Comparison of ENCODE assay signal across 13 mouse cellular contexts in genomic region chr4:21407850-21408249, GRCm38 (mm10).
A peak's percentile ranks its signal among the peaks of the same experiment; 100 is the strongest.
DNase-seq lines count a peak whose midpoint lies in the region.
"Had no signal": no experiment of that assay in that cellular context is flagged by ENCODE, and none has a peak within 500 bp of the region (broad histone marks: within the 10 kb centered on the region; RNA-seq: fewer than 3 reads in every experiment).

No protein-coding gene starts in this region.

- H3K27me3 ChIP-seq in forebrain, embryonic 10.5 days (ENCODE audit: poor library complexity, severe bottlenecking): no peaks in the 10 kb centered on the region
- H3K27me3 ChIP-seq: limb, embryonic 12.5 days; neural tube, embryonic 15.5 days had no signal

- H3K9me3 ChIP-seq in forebrain, embryonic 10.5 days: no peaks in the 10 kb centered on the region
- H3K9me3 ChIP-seq: limb, embryonic 12.5 days; neural tube, embryonic 15.5 days had no signal

- H3K4me3 ChIP-seq in forebrain, embryonic 10.5 days: no peak overlapping the region
- H3K4me3 ChIP-seq: limb, embryonic 12.5 days; neural tube, embryonic 15.5 days had no signal

- no peak overlapping the region for H3K27ac ChIP-seq in forebrain, embryonic 10.5 days
- H3K27ac ChIP-seq: limb, embryonic 12.5 days; macrophage; neural tube, embryonic 15.5 days had no signal

- intact Hi-C loops in left cerebral cortex, postnatal 4 days (cut with DNase I): no loop called here
- intact Hi-C loops in left cerebral cortex, postnatal 14 days (cut with DNase I): no loop called here

- no peaks in the 10 kb centered on the region for H3K36me3 ChIP-seq in forebrain, embryonic 10.5 days (replicated peaks)
- H3K36me3 ChIP-seq: limb, embryonic 12.5 days; neural tube, embryonic 15.5 days had no signal

- H3K4me1 ChIP-seq in forebrain, embryonic 10.5 days: no peaks in the 10 kb centered on the region
- H3K4me1 ChIP-seq: limb, embryonic 12.5 days; neural tube, embryonic 15.5 days had no signal

- DNase-seq in adrenal gland, postnatal 14 days: peak; percentile 4
- DNase-seq in adrenal gland, adult 2 months: no peak
- DNase-seq in left cerebral cortex, postnatal 4 days: peak; percentile 4
- DNase-seq in left cerebral cortex, postnatal 14 days (ENCODE audit: low spot score in 2 of 2): no peak
- DNase-seq in WW6 (ENCODE audit: low read depth, low spot score): peak; percentile 5
- DNase-seq in mesoderm, embryonic 11.5 days (ENCODE audit: low read depth, low spot score): peak; percentile 23
- no peak for DNase-seq in cerebellum, adult 9-10 months
- DNase-seq in forebrain, embryonic 10.5 days (ENCODE audit: extremely low spot score, low spot score): no peak
- DNase-seq: cerebellum, postnatal 25 days; kidney, postnatal 14 days had no signal

Comparison
In these comparisons a context has a peak if more than half of its experiments do, and no peak if none do; other contexts are left out.
1. DNase-seq: peak in adrenal gland, postnatal 14 days (single experiment), left cerebral cortex, postnatal 4 days (single experiment), WW6 (single experiment) and mesoderm, embryonic 11.5 days (single experiment); none in adrenal gland, adult 2 months (single experiment), left cerebral cortex, postnatal 14 days (0 of 2), cerebellum, adult 9-10 months (single experiment) and forebrain, embryonic 10.5 days (single experiment).